Mouse (Mus musculus) gastrocnemius, adult 18-20 months (tissue): ENCODE data around the gene Scfd2. TPM values are rescaled to one million over a fixed set of nuclear protein-coding genes. Genes with fewer than 3 reads are reported as not detected.

Experiments
- DNase-seq: peaks from one replicate; pipeline ENCODE4 v3.0.0; 2021; ENCODE audit warnings: low spot score
- total RNA-seq, 2 experiments: library from RNA; stranded (reverse); gene quantifications; 2 replicates each; pipeline ENCODE4 v1.2.3; 2021

Scfd2 gene
- total RNA-seq, 2 experiments from 2014 or later, result 9.4 to 11.2 TPM

GRCm38 (mm10) chr5:74278428-74278827 lies 253.1 kb downstream of the Scfd2 start:
- DNase-seq, result no peak

GRCm38 (mm10) chr5:74277712-74278111 lies 253.8 kb downstream of the Scfd2 start:
- DNase-seq, result peak; percentile 90

GRCm38 (mm10) chr5:74277216-74277615 lies 254.3 kb downstream of the Scfd2 start:
- no peak for DNase-seq

GRCm38 (mm10) chr5:74273313-74273712 lies 258.2 kb downstream of the Scfd2 start:
- DNase-seq, result no peak

- DNase-seq, result no peak
Observed at GRCm38 (mm10) chr5:74267736-74268369, 263.7 kb downstream of the Scfd2 start.

- no peak for DNase-seq
Observed at GRCm38 (mm10) chr5:74267196-74267595, 264.4 kb downstream of the Scfd2 start.

GRCm38 (mm10) chr5:74266476-74266819 lies 265.1 kb downstream of the Scfd2 start:
- DNase-seq, result no peak

- no peak for DNase-seq
Observed at GRCm38 (mm10) chr5:74265601-74266475, 265.7 kb downstream of the Scfd2 start.

- no peak for DNase-seq
Observed at GRCm38 (mm10) chr5:74265151-74265550, 266.4 kb downstream of the Scfd2 start.

GRCm38 (mm10) chr5:74264541-74264940 lies 267.0 kb downstream of the Scfd2 start:
- DNase-seq, result no peak

GRCm38 (mm10) chr5:74261016-74261415 lies 270.5 kb downstream of the Scfd2 start:
- no peak for DNase-seq

- DNase-seq, result no peak
Observed at GRCm38 (mm10) chr5:74260378-74260809, 271.2 kb downstream of the Scfd2 start.

GRCm38 (mm10) chr5:74256705-74257104 lies 274.9 kb downstream of the Scfd2 start:
- DNase-seq, result peak; percentile 49

- DNase-seq, result no peak
Observed at GRCm38 (mm10) chr5:74254996-74255395, 276.6 kb downstream of the Scfd2 start.

GRCm38 (mm10) chr5:74253724-74254328 lies 277.7 kb downstream of the Scfd2 start:
- DNase-seq, result no peak

GRCm38 (mm10) chr5:74252672-74253286 lies 278.8 kb downstream of the Scfd2 start:
- no peak for DNase-seq

GRCm38 (mm10) chr5:74250947-74251346 lies 280.6 kb downstream of the Scfd2 start:
- no peak for DNase-seq

GRCm38 (mm10) chr5:74250308-74250707 lies 281.3 kb downstream of the Scfd2 start:
- DNase-seq, result peak; percentile 45

- DNase-seq, result no peak
Observed at GRCm38 (mm10) chr5:74249794-74250193, 281.8 kb downstream of the Scfd2 start.

- no peak for DNase-seq
Observed at GRCm38 (mm10) chr5:74246971-74247370, 284.6 kb downstream of the Scfd2 start.

GRCm38 (mm10) chr5:74246453-74246852 lies 285.1 kb downstream of the Scfd2 start:
- no peak for DNase-seq

- no peak for DNase-seq
Observed at GRCm38 (mm10) chr5:74245641-74246145, 285.9 kb downstream of the Scfd2 start.
